Mouse (Mus musculus) urinary bladder, postnatal 4 days (tissue): ENCODE data around the gene Ube2h.

Experiments used
- DNase-seq, 2 experiments: peaks; one replicate each; pipeline ENCODE4 v3.0.0; 2021 to 2022; ENCODE audit warnings: low spot score in 2 of 2

The Ube2h gene

DNA sequence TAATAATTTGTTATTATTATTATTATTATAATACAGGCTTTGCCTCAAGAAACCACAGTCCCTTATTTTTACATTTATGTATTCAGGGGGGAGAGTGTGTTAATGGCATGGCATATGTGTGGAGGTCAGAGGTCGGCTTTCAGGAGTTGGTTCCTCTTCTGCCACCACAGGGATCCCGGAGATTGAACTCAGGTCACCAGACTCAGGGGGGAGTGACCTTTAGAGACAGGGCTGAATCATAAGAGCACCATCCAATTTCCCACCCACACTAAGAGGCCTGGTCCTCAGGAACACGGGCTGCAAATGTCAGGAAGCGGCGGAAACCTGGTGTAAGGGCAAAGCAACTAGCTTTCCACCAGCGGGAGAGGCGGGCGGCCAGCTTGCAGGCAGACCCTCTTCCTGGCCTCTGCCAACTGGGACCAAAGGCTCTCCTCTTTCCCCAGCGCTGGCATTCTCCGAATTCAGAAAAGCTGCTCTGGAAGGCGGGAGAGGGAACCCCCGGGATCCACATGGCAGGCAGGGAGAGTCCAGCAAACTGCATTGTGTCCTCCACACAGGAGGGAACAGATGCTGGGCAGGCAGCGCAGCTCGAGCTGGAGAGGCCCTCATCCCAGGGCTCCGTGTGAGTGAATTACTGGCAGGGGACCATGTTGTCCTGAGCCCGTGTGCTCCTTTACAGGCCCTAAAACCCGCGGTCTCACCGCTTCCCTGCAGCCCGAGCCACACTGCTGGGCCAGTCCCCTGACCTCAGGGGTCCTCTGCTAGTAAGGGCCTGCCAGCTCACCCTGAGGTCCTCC is 99.8 kb downstream of the Ube2h start:
- no peak for DNase-seq

DNA sequence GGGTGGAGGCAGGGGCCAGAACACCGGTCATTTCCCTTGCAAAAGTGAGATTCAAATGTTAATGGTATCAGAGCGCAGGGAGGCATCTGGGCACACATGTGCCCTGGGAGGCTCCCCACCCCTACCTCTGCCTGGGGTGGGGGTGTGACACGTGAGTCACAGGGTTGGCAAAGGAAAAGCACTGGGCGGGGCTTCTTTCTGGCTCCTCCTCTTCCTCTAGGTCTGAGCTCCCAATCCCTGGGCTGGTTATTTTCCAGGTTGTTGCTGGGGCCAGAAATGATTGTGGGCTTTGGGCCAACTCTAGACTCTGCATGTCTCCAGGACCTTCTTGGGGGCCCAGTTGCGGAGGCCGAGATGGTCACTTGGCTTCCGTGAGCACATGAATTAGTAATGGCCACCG is 108.2 kb downstream of the Ube2h start:
- DNase-seq = no peak

DNA sequence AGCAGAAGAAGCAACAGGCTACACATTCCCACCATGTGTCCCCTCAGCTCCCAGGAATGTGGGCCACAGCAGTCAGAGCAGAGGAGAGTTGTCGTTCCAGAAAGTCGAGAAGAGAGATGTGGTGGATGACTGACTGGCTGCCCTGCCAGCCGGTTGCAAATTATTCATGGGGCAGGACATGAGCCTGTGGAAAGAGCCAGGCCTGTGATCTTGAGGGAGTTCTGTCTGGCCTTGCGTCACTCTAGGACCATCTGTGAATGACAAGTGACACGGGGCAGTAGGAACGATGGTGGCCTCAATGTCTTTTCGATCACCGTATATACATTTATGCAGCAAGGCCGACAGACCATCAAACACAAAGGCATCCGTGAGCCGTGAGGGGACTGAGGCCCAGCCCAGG is 108.7 kb downstream of the Ube2h start:
- no peak for DNase-seq

DNA sequence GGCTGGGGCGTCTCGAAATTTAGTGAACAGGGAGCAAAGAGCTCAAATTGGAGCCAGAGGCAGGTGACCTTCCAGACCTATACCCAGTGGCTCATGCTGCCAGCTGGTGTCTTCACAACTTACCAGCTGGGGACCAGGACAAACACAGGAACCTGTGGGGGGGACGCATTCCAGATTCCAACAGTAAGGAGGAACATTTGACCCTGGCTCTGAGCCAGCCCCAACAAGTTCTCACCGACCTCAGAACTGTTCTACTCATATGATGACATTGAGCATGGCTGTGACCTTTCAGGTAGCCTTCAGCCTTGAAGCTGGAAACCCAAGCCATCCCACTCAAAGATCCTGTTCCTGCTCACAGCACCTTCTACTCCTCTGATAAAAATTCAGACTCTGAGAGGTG is 120.7 kb downstream of the Ube2h start:
- no peak for DNase-seq

DNA sequence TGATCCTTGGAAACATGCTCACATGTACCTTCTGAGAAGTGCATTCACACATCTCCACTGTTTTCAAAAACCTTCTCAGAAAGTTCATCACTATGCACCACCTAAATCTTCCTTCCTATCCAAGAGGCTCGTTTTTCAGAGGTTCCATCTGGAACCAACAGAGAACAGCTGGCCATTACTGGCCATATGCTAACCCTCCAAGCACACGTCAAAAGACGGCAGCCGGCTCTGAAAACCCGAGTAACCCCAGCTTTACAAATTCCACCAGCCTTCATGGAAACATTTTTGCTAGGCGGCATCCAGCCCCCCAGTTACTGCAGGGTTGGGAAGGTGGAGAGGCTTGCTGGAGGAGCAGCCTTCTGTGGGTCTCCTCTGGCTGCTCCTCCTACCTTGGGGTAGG is 122.3 kb downstream of the Ube2h start:
- DNase-seq = no peak

DNA sequence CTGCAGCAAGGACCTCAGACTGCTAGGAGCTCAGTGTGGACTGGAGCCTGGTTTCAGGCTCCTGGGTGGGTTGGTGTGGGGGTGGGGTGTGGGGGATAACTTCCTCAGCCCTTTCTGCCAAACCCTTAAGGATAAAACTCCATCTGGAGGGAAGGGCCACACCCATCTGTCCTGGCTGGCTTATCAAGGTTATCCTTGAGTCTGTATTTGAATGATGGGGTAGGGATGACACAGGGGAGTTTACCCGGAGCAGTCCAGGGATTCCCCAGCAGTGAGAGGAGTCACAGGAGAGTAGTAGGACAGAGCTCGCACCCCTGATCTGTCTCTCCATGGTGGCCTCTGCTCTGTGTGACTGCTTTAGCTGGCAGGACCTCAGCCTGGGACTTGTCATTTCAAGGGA is 124.0 kb downstream of the Ube2h start:
- DNase-seq = no peak

DNA sequence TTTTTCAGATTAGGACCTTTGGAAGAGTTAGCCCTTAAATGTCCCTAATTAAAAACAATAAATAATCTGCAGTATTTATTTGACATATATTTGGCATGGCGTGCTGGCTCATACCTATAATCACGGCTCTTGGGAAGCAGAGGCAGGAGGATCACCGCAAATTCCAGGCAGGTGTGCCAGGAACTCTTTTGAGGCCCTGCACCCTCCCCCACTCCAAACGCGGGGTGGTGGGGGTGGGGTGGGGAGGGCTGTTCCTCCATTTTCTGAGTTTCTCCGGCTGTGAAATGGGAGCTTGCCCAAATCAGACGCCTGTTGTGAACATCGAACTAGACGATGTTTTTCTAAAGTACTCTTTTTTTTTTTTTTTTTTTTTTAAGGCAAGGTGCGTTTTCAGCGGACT is 125.3 kb downstream of the Ube2h start:
- DNase-seq = no peak

DNA sequence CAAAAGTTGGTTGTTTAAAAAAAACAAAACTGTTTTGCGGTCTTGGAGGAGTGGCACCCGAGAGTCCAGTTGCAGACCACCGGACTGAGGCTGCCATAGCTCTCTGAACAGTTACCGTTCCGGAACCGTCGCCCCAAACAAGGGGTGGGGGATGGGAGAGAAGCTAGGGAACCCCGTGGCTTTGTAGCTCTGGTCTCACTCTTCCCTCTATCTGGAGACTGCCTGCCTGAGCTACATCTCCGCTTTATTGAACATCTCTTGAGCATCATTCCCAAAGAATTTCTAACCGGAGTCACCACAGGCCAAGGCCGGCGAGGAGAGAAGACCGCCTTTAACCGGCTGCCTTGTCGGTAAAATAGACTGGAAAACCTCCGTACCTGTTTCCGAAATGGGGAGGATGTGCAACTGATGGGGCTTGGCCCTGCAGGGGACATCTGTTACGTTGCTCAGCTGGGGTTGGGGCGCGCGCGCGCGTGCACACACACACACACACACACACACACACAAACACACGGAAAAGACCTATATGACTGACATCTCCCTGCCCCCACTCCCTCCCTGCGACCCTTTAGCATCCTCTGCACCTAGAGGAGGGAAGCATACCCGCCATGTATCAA is 126.2 kb downstream of the Ube2h start:
- DNase-seq = no peak

DNA sequence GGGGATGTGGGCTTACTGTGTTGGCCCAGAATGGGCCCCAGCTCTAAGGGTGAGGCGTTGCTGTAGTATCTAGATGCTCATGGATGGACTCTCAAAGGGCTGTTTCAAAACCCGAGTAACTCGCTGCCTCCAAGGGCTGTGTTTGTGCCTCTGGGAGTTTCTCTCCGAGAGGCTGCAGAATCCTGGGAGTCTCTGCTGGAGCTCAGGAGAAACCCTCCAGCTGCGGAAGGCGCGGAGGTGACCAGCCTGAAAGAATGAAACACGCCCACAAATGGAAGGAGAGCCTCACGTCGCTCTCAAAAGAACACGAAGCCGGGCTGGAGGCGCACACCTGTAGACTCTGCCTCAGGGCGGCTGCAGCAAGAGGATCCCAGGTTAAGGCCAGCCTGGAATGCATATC is 127.0 kb downstream of the Ube2h start:
- no peak for DNase-seq

DNA sequence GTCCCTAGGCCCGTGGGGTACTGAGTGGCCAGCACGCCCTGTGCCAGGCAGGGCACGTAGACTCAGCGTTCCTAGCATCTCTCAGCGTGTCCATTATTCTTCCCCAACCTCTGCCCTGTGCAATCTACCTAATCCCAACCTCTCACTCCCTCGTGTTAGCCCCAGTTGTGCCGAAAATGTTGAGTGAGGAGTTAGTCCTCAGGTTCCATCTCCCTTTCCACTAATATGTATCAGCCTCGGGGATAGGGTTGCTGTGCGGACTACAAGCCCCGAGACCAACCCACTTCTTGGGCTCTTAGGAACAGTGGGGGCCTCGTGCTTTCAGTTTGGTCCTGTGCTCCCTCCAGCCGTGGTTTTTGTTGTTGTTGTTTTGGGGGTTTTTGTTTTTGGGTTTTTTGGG is 127.8 kb downstream of the Ube2h start:
- no peak for DNase-seq

DNA sequence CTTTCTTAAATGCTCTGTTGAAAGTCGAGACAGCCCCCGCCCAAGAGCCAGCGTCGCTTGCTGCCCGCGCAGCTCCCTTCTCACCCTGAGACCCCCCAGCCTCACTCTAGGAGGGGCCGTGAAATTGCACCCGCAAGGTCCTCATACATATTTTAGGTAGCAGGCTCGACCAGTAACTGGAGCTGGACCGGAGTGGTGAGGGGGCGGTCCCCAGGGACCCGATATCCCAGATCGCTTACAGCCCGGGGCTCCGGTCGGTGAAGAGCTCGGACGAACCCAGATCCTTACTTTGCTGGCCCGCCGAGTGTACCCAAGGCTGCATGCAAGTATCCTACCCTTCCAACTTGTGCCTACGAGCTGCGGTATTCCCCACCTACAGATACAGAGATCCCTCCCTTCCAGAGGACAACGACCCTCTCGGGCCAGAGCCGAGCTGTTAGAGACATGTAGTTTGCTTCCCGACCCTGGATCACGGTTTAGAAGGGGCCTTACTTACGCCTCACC is 128.4 kb downstream of the Ube2h start:
- DNase-seq = no peak

DNA sequence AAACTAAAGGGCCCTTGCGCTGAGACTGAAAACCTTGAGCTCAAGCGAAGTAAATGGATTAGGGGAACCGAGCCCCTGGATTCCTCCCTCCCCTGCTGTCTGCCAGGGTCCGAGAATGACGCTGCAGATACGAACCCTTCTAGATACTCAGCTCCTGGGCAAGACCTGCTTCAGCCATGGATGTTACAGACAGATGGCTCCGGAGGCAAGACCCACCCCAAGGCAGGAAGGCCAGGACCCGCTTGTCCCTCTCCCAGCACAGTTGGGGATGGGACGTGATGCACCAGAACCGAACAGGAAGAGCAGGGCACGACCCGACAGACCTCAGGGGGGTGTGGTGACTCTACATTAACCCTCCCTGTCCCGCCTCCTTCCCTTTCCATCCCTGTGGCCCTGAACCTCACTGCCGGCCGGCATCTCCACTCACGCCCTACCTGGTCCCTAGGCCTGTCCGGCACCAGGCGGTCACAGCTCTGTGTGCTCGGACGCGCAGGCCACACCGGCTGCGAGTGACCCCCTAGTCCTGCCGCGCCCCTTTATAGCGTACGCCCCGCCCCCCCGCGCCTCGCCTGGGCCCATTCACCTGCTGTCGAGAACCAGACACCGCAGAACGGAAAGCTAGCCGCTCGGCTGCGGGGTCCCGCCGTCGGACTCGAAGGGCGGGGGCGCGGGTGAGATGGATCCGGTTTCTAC is 129.0 kb downstream of the Ube2h start:
- DNase-seq = no peak

DNA sequence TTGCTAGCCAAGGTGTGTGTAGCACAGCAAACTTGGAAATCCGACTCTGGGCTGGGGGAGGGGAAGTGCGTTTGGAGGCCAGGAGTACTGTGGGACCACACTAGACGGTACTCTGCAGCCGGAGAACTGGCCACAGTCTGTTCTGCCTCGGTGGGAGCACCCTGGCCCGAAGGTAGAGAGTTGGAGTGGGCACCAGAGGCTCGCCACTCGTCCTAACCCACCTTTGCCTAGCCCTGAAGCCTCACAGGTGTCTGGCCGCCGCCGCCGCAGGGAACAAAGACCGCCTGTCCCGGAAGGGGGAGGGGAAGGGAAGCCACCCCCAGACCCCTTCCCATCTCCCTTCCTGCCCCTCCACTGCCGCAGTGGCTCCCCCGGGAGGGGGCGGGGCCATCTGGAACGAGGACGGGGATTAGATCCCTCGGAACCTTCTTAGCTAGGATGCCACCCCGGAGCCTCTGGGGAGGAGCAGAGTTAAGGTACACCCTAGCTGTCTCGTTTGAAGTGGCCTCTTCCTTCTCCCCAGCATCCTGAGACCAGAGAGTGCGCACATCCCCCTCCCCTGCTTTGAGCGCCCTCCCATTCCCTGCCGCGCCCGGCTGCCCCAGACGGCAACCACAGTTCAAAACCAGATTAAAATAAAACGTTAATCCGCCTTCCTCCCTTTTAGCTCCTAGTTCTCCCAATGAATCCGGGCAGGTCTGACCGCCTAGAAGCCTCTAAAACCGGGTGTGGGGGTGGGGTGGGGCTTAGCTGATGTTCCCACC is 129.7 kb downstream of the Ube2h start:
- no peak for DNase-seq

DNA sequence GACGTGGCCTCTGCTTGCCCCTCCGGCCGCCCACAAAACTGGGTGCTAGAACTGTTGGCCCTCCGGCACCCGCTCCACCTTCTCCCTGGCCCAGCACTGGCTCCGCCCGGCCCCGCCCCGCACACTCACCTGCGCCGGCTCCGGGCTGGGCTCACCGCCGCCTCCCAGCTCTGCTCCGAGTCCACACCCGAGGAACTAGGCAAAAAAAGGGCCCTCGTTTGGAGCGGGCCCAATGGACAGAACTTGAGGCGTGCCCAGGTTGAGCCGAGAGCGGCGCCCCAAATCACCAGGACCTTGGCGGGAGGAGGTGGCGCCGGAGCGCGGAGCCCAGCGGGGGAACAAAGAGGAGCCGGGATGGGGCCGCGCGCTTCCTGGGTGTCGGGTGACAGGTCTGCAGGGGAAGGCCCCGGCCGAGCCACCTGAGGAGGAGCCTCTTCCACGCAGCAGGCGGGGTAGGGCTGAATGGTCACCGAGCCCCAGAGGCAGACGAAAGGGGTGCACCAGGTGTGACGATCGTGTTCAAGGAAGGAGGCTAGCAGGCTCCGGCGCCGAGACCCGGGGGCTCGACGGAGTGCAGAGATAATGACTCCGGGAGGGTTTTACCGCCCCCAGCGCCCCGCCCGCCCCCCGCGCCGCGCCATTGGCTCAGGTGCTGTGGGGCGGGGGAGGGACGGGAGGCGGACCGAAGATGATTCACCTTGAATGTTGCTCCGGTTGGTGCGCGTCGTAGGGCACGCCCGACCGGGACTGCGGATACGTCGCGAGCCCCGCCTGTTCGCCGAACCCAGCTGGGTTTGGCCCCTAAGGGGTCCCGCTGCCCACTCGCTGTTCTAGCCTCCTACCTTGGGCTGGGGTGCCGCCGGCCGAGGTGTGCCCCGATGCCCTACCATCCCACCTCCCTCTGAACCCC is 130.5 kb downstream of the Ube2h start:
- peak in 1 of 2 experiments; percentile 50 for DNase-seq

DNA sequence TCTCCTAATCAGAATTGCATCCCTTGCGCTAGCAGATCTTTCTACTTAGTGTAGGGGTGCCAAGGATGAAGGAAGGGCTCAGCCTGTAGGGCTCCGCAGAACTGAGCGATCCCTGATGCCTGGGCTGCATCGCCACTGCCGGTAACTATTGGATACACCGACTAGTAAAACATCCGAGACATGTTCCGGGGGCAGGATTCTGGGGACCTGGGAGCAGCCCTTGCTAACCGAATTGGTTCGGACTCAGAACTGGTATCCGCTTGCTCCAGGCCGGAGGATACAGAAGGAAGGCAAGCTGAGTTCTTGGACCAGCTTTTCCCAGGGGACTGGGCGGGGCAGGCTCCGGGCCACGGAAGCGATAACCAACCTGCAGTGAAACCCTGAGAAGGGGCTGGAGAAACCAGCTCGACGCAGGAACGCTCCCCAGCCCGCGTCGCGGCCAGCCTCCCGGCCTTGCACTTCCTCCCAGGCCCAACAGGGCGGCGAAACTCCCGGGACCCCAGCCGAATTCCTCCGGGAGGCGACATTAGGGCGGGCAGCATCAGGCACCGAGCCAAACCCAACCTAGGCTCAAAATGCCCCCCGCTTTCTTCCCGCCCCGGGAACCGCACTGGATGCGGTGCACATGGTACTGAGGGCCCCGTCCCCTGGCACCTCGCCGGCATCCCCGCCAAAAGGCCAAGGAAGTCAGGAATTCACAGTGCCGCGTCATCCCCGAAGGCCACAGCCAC is 131.4 kb downstream of the Ube2h start:
- peak in 1 of 2 experiments; percentile 43 for DNase-seq

DNA sequence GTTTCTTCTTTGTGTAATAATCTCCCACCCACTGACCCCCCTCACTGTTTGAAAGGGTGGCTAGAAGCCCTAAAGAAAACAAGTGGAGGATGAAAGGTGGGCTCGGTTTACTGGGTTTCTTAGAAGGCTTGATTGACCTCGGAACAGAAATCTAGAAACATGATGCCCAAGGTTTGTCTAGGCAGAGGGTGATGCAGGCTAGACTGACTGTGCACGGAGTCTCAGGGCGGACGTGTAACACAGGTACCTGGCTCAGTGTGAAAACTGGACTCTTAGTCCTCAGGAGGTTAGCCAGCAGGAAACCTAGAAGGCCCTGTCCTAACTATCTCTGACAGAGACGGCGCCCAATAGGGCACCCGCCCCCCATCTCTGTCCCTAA is 131.9 kb downstream of the Ube2h start:
- no peak for DNase-seq

DNA sequence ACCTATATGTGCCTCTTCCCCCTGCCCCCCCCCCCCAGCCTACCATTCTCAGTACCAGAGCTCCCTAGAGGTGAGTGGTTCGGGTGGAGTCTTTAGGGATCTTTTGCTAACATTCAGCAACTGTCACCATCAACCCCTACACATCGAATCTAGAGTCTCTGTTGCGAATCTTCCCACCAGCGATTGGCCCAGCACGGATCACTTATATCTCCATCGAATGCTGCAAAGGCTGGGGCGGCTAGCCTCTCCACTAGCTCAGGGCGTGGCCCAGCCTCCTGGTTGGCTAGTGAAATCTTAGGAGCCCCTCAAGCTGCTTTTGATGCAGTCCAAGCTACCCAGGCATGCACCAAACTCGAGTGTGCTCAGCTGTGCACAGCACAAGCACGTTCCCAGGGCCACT is 132.4 kb downstream of the Ube2h start:
- DNase-seq = no peak

DNA sequence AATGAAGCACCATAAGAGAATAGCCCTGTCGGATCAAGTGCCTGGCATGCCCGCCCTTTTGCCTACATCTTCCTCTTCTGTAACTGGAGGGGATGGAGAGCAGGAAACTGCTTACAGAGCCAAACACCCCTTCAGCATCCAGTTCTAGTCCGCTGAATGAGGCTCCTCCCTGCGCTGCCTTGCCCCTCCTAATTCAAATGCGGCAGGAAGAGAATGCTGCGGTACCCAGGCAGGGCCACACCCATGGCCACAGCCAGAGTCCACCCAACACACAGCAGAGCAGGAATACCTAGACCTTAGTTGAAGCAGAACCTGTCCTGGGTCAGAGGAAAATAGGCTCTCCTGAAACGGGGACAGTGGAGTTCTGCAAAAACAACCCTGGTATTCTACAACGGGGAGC is 133.1 kb downstream of the Ube2h start:
- no peak for DNase-seq

DNA sequence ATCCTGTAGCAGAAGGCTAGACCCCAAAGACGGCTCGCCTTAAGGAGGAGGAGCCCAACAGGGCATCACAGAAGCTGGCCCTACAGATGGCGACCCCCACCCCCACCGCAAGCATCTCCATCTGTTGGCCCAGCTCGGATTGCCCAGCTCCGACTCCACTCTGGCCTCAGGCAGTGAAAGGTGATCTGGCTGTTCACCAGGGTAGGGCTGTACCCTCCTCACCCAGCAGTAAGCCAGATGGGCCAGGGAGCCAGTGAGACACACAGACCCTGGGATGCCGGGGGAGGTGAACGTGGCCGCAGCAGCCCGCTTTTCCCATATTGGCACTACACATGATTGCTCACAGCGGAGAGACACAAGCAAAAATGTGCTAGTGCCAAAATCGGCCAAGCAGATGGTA is 135.2 kb downstream of the Ube2h start:
- no peak for DNase-seq

DNA sequence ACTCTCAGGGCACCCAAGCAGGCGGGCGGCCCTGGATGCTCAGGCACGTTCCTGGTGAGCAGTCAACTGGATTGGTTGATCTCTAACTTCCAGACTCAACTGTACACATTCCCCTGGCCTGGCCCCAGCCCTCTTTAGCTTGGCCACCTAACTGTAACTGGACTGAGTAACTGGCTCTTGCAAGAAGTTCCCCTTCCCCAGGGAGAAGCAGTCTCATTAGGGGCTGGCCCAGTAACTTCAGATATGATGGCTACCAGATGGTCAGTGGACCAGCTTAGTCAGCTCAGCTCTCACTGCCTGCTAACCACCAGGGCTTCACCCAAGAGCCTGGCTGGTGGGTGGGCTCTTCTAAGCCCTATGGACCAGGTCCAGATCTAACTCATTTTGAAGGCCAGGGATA is 136.1 kb downstream of the Ube2h start:
- DNase-seq = no peak
